Mouse (Mus musculus): ENCODE data around the gene Atp5g1.
"Not testable (repeated sequence)": the region's sequence is repeated elsewhere in the genome, so short reads cannot be mapped to it uniquely, and the experiment has no call there.

Gene Atp5g1
- long read RNA-seq, experiment 1, full-length matches to known transcripts, result 408 of 412 reads
- long read RNA-seq, experiment 1, partial matches to known transcripts, result 3 of 412 reads
- long read RNA-seq, experiment 1, other reads (novel, unspliced or antisense), result 1 of 412 reads
- long read RNA-seq, experiment 2, full-length matches to known transcripts, result 557 of 571 reads
- long read RNA-seq, experiment 2, partial matches to known transcripts, result 5 of 571 reads
- long read RNA-seq, experiment 2, other reads (novel, unspliced or antisense), result 9 of 571 reads

DNA sequence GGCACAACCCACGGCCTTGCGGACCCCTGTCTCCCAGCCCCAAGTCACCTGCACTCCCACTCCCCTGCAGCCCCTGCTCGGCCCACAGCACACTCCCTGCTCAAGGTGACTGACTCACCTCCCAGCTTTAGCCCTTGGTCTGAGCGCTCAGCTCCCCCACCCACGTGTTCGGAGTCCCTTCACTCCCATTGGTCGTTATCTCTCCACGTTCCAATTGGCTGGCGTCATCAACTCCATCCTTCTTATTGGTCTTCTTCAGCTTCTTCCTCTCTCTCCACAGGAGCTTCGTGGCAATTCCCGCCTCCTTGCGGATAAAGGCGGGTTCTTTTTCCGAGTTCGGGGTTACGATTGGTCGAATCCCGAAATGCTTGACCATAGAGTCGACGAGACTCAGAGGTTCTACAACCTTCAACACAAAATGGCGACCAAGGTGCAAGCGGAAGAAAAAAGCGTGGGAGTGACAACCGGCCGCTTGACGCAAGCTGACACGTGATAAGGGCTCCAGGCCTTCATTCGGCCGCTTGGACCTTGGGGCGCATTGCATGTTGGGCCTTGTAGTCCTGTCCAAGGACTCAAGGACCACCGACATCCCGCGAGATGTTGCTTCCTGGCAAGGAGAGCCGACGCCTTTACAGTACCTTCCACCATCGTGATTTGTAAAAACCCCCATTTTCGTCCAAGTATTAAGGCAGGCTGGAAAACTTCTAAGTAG, at the start of gene Atp5g1:
Gene Atp5g1, minus strand, starts transcription at position 162 of the 712 bp plus-strand sequence.
- intact Hi-C loops (cut with DNase I), result no loop called here

DNA sequence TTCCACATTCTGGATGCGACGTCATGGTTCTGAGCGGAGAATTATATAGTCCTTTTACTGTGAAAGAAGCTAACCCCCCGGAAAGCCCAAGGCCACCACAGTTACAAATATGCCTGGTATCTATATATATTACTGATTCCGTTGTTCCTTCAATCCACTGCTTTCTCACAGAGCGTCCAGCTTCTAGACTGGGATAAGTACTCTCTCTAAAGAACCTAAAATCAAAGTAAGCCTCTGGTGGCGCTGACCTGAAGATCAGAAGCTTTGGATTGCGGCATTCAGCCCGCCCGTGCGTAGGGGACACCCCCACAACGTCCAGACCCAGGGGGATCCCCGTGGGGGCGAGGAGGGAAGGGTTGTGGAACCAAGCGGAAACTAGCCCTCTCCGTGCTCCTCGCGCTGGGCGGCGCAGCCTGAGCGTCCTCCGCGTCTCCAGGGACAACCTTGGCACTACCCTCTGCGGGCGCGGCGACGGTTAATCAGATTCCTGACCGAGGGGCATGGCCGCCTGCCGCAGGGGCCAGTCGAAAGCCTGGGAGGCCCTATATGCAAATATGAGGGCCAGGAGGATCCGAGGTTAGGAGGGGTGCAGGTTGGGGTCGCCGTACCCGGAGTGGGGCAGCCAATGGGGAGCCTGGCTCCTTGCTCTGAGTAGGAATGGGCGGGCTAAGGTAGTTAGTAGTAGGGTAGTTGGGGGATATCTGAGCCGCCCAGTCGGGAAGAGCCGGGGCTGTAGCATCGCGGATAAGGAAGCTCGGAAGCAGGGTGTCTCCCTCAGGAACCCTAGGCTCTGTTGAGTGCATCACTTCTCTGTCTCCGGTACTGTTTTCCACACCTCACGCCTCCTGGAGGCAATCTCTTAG, 48.8 kb upstream of the Atp5g1 start:
- intact Hi-C loops (cut with DNase I), result no loop called here

DNA sequence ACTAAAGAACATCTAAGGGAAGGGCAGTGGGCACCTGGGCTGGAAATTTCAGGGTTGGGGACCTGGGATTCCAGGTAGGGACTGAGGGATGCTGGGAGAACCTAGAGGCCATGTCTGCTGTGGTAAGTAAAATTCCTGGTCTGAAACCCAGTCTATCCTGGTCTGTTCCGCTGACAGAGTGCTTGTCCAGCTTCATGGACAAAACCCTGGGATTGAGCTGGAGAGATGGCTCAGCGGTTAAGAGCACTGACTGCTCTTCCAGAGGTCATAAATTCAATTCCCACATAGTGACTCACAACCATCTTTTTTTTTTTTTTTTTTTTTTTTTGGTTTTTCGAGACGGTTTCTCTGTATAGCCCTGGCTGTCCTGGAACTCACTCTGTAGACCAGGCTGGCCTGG, 47.3 kb upstream of the Atp5g1 start:
- intact Hi-C loops (cut with DNase I), result not testable (repeated sequence)

DNA sequence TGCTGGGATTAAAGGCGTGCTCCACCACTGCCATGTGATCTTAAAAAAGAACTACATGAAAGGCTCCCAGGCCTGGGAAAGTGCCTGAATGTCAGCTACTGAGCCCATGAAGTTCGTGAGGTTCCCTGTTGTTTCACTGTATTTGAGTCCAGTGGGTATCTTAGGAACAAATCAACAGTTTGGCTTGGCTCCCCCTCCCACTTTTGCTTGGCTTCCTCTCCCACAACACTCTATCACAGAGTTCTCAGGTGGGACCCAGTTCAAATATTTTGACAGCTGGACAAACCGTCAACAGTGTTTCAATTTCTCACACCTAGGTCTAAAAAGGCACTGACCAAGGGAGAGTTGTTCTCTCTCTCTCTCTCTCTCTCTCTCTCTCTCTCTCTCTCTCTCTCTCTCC, 43.9 kb upstream of the Atp5g1 start:
- intact Hi-C loops (cut with DNase I), result no loop called here

DNA sequence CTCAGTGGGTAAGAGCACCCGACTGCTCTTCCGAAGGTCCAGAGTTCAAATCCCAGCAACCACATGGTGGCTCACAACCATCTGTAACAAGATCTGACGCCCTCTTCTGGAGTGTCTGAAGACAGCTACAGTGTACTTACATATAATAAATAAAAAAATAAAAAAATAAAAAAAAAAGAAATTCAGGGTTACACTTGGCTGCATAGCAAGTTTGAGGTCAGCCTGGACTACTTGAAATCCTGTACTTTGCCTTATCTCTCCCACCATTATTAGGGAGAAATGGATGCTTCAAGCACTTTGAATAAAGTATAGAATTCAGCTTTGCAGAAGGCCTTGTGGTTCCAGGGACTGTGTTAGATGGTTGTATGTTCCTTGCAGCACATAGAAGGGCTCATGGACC, 41.5 kb upstream of the Atp5g1 start:
- intact Hi-C loops (cut with DNase I), result not testable (repeated sequence)

DNA sequence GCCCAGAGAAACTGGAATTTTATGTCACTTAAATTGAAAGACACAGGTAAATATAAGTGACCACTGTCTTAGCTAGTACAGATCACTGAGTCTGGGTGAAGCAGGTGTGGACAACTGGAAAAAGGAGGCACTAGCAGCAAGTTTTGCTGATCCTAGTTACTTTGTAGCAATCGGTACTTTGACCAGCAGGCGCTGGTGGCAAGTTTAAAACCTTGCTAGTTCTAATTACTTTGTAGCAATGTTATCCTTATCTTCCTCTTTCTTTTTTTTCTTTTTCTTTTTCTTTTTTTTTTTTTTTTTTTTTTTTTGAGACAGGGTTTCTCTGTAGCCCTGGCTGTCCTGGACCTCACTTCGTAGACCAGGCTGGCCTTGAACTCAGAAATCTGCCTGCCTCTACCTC, 40.6 kb upstream of the Atp5g1 start:
- intact Hi-C loops (cut with DNase I), result no loop called here

DNA sequence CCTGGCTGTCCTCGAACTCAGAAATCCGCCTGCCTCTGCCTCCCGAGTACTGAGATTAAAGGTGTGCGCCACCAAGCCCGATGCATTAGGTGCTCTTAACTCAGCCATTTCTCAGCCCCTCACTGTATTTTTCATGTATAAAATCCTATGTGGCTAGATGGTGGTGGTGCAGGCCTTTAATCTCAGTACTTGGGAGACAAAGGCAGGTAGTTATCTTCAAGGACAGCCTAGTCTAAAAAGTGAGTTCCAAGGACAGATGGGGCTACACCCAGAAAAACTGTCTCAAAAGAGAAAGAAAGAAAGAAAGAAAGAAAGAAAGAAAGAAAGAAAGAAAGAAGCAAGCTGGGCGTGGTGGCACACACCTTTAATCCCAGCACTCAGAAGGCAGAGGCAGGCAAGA, 39.9 kb upstream of the Atp5g1 start:
- intact Hi-C loops (cut with DNase I), result no loop called here

DNA sequence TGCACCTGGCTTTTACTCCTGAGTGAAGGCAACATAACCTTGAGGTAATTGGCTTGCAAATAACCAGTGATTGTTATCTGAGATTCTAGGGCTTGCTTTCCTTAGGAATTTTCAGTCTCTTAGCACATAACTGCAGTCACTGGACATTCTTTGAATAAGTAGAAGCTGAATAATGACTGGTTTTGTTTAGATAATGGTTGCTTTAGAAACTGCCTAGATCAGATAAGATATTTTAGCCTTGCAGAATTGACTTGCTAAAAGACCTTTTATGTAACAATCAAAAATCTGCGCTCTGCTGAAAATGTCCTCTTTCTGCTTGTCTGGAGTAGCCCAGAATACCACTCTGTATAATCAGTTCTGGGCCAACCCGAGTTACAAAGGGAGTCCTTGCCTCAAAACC, 38.6 kb upstream of the Atp5g1 start:
- intact Hi-C loops (cut with DNase I), result no loop called here

DNA sequence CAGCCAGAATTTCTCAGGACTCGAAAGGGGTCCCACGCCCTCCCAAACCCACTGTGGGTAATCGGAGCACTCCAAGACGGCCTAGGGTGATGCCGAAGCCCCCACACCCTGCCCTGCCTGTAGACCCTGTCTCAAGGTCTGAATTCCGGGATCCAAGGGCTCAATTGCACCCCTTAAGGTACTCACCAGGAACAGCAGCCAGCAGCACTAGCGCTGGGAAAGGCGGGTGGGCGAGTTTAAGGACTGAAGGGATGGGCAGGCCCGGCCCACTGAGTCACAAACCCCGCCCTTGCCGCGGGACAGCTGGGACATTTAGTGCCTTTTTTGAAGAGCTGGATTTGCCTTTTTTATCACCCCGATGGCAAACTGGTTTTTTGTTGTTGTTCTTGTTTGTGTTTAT, 36.3 kb upstream of the Atp5g1 start, which contains the start of gene Calcoco2:
Gene Calcoco2, minus strand, starts transcription at position 214 of the 400 bp plus-strand sequence.
- intact Hi-C loops (cut with DNase I), result no loop called here

DNA sequence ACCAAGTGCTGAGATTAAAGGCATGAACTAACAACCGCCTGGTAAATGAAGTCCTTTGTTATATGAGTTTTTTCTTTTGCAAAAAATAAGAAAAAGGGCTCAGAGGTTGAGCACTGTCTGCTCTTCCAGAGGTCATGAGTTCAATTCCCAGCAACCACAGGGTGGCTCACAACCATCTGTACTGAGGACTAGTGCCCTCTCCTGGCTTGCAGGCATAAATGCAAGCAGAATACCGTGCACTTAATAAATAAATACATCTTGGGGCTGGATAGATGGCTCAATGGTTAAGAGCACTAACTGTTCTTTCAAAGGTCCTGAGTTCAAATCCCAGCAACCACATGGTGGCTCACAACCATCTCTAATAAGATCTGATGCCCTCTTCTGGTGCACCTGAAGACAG, 35.5 kb upstream of the Atp5g1 start:
- intact Hi-C loops (cut with DNase I), result not testable (repeated sequence)

DNA sequence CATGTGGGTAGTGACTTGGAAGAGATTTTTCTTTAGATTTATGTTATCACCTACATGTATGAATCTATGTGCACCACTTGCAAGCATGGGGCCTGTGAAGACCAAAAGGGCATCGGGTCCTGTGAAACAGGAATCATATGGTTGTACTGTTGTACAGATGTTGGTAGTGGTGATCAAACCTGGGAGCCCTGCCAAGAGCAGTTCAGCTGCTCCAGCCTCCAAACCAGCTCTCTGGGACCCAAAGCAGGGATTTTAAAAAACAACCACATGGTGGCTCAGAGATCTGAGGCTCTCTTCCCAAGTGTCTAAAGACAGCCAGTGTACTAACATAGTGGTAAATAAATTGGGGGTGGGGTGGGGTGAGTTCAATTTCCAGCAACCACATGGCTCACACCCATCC, 32.9 kb upstream of the Atp5g1 start:
- intact Hi-C loops (cut with DNase I), result no loop called here

DNA sequence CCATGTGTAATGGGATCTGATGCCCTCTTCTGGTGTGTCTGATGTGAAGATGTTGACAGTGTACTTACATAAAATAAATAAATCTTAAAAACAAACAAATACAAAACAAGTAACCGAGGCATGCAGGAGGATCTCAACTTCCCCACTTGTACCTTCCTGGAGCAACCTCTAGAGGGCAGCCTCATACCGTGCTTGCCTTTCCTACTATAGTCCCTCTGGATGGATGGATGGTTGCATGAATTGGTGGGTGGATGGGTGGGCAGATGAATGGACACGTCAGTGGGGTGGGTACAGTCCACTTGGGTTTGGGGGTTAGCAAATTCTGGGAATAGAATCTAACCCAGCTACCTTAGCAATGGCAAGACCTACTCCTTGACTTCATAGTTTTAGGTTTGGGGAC, 17.9 kb upstream of the Atp5g1 start:
- intact Hi-C loops (cut with DNase I), result loop anchor here (2.0 kb wide), 2 partner anchors 33 to 141 kb away; no protein-coding TSS in a partner anchor

DNA sequence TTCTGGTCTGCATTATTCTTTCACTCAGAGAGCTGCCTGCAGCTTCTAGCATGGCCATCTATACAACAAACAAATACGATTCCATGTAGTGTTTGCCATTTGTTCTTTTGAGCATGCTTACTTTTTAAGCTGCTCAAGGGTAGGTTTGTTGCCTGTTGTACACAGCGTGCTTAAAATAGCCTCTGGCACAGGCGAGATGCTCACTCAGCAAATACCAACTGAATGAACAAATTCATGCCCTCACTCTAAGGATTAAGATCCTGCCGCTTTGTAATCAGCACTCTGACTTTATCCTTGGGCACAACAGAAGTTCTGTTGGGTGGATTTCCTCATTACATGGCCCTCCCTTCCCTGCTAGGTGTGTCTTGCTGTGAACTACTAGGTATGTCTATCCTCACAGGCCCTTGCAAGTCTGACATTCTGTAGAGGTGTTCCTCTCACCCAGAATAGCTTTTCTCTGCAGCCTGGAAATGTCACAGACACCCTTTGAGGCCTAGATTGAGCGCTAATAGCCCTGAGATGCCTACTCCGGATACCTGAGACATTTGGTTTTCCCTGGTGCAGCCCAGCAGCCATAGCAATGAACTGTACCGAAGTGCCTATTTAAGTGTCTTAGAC, 17.3 kb upstream of the Atp5g1 start:
- intact Hi-C loops (cut with DNase I), result loop anchor here (2.0 kb wide), 2 partner anchors 34 to 142 kb away; no protein-coding TSS in a partner anchor

DNA sequence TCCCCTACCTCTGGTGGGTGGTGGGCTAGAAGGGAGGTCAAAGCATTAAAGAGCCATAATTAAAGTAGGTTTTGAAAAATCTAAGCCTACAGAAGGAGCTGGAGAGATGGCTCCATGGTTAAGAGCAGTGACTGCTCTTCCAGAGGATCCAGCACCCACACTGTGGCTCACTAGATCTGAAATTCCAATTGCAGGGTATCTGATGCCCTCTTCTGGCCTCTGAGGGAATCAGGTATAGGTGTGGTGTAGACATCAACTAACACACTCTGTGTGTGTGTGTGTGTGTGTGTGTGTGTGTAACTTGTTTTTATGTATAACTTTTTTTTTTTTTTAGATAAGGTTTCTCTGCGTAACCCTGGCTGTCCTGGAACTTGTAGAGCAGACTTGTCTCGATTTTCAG, 15.6 kb upstream of the Atp5g1 start:
- intact Hi-C loops (cut with DNase I), result no loop called here

DNA sequence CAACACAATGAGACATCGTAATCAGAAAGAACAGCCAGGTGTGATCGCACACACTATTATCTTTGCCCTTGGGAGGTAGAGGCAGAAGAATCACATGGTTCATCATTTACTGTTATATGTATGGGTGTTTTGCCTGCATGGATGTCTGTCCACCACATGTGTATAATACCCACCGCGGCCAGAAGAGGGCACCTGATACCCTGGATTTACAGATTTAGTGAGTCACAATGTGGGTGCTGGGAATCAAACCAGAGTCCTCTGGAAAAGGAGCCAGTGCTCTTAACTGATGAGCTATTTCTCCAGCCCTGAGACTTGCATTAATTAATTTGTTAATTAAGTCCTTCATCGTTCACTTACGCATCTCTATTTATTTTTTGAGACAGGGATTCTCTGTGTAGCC, 12.5 kb upstream of the Atp5g1 start:
- intact Hi-C loops (cut with DNase I), result no loop called here

DNA sequence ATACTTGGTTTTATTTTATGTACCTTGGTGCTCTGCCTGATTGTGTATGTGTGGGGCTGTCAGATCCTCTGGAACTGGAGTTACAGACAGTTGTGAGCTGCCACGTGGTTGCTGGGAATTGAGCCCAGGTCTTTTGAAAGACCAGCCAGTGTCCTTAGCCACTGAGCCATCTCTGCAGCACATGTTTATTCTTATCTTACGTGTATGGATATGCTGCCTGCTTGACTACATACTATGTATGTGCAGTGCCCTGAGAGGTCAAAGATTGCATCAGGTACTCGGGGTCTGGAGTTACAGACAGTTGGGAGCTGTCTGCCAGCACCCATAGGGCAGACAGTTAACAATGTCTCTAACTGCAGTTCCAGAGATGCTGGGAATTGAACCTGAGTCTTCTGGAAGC, 7.2 kb upstream of the Atp5g1 start:
- intact Hi-C loops (cut with DNase I), result no loop called here

DNA sequence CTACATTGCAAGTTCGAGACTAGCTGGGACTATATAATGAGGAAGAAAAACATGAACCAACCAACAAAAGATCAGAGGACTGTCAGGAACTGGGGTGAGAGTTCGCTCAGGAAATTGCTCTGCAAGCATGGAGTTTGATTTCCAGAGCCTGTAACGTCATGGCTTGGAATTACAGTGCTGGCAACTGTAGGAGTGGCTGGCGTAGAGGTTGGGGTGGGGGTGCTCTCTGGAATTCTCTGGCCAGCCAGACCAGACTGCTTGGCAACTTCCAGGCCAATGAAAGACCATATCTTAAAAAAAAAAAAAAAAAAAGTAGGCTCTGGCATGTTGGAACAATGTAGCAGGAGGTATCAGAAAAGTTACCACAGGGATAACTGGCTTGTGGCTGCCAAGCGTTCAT, 5.3 kb upstream of the Atp5g1 start:
- intact Hi-C loops (cut with DNase I), result no loop called here

DNA sequence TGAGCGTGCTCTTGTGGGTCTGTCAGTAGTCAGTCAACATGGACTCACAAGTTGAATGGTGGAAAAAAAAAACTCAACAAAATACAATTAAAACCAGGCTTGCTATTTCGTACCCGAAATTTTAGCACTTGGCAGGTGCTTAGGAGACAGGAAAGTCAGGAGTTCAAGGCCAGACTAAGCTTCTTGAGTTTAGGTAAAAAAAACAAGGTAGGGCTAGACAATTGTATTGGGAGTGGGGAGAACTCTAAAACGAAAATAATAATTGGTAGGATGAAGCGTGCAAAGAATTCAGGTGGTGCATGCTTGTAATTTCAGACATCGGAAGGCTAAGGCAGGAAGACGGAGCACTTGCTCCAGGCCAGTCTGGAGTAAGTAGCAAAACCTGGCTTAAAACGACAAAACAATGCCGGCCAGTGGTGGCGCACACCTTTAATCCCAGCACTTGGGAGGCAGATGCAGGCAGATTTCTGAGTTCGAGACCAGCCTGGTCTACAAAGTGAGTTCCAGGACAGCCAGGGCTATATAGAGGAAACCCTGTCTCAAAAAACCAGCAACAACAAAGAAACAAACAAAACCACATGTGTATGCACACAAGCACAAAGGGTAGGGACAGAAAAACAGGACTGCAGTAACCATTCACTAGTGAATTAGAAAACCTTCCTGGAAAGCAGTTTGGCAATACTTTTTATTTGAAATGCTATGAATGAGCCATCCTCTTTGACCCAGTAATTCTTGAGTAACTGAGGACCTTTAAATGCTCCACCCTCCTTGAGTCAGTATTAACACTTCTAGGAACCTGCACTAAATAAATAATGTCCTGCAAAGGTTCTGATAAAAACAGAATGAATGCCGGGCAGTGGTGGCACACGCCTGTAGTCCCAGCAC, 993 bp upstream of the Atp5g1 start:
- intact Hi-C loops (cut with DNase I), result no loop called here

DNA sequence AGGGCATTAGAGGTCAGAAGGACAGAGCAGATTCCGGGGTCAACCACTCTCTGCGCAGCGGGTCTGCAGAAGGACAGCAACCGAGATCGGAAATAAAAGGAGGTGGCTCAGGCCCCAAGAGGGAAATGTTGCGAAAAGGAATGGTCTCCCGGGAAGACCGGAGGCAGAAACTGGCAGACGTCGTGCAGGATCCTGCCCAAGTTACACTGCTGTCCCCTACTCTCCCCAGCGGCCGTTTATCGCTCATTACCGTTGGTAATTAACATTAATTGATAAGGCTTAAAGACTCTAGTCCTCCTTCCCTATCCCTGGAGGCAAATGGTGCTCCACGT, 327 bp downstream of the Atp5g1 start:
- intact Hi-C loops (cut with DNase I), result no loop called here

DNA sequence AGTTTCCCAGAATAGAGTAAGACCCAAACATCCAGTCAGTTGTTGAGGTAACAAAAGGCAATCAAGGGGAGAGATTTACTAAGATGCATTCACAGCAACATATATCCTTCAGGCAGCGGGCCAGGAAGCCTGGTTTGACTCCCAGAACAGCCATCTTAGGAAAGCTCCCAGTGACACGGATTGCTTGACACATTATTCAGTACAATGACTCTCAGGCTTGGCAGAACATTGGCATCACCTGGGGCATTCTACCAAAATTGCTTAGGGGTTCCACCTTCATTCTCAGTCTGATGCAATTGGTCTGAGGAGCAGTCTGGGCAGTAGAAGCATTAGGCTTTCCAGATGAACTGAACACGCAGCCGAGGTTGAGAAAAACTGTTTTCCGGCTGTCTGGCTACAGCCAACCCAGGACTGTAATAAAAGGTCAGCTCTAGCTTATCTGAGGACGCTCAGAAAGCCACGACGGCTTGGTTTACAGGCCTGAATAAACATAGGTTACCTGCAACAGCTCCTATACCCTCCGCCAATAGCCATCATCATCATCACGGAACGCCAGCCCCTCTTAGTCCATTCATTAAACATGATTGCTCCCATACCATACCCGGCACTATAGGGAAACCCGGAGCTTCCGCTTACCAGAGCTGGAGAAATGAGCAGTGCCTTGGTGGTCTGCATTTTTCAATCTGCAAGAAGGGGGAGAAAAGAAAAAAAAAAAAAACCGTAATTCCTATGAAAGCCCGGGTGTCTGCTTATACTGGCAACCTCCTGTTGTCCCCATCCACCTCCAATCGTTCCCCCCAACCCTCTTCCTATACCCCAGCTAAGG, 906 bp downstream of the Atp5g1 start:
- intact Hi-C loops (cut with DNase I), result no loop called here
